Mouse (Mus musculus) intestine, embryonic 14.5 days (tissue): ENCODE results near the gene Dock1. TPM values are rescaled to one million over a fixed set of nuclear protein-coding genes. Genes with fewer than 3 reads are reported as not detected.
A peak's percentile ranks its signal among the peaks of the same experiment; 100 is the strongest.

Experiments used
- ATAC-seq: fragments of 200-750 bp; cut with Nextera tagmentation; replicated peaks from 2 replicates; pipeline ENCODE4 v1.8.0; 2017; ENCODE audit warnings: low read depth, moderate number of reproducible peaks, moderate TSS enrichment, moderate library complexity; ENCODE audit not compliant: low FRiP score, low TSS enrichment
- DNase-seq: peaks from one replicate; pipeline ENCODE4 v3.0.0-alpha.2; 2018; ENCODE audit warnings: low spot score
- H3K27ac ChIP-seq: fragments of 300-500 bp; sonication (generic); 2 replicates; pipeline ENCODE4 v1.5.1; 2014; ENCODE audit warnings: low read depth, mild to moderate bottlenecking, control low read depth
- H3K27me3 ChIP-seq: fragments of 300-500 bp; sonication (generic); replicated peaks from 2 replicates; pipeline ENCODE4 v1.6.1; 2014; ENCODE audit warnings: low read length, control low read depth; ENCODE audit not compliant: control insufficient read depth, insufficient read depth
- H3K36me3 ChIP-seq: fragments of 300-500 bp; sonication (generic); 2 replicates; pipeline ENCODE4 v1.6.1; 2014; ENCODE audit warnings: low read length, control low read depth; ENCODE audit not compliant: control insufficient read depth, insufficient read depth
- H3K4me1 ChIP-seq: fragments of 300-500 bp; sonication (generic); replicated peaks from 2 replicates; pipeline ENCODE4 v1.6.1; 2014; ENCODE audit warnings: low read length, control low read depth, mixed read lengths; ENCODE audit not compliant: control insufficient read depth, insufficient read depth
- H3K4me2 ChIP-seq: fragments of 300-500 bp; sonication (generic); 2 replicates; pipeline ENCODE4 v1.6.1; 2014; ENCODE audit warnings: low read length
- H3K4me3 ChIP-seq: fragments of 300-500 bp; sonication (generic); 2 replicates; pipeline ENCODE4 v1.5.1; 2014; ENCODE audit warnings: low read depth, low read length, control low read depth, mixed read lengths
- H3K9ac ChIP-seq: fragments of 300-500 bp; sonication (generic); 2 replicates; pipeline ENCODE4 v1.6.1; 2014; ENCODE audit warnings: mild to moderate bottlenecking, low read length
- H3K9me3 ChIP-seq: fragments of 300-500 bp; sonication (generic); 2 replicates; pipeline ENCODE4 v1.6.1; 2016; ENCODE audit warnings: low read length, control low read depth; ENCODE audit not compliant: control insufficient read depth
- WGBS: fragments of 180-500 bp; shearing (Covaris S2); extraction: QIAGEN DNeasy Blood & Tissue Kit; methylation state at CpG from one replicate; pipeline ENCODE4 v1.1.7; 2014; 5-methylcytosine and 5-hydroxymethylcytosine counted together
- polyA plus RNA-seq: library from polyadenylated mRNA; unstranded; fragments of >200 nt; fragmentation: Nextera tagmentation; extraction: Ambion mirVana; gene quantifications from 2 replicates; pipeline ENCODE4 v1.2.1, GENCODE M21; 2014

Dock1 gene
- polyA plus RNA-seq, 1 experiment from 2014 or later: 37.9 TPM

- ATAC-seq (no peak), DNase-seq (no peak)
- 0 out of 2 replicates have a peak overlapping the region, but pooled peaks have one; percentile 22 for H3K27ac ChIP-seq
- no peak overlapping the region for H3K4me3 ChIP-seq
- no peaks in the 10 kb centered on the region for H3K9me3 ChIP-seq
- no peaks in the 10 kb centered on the region for H3K27me3 ChIP-seq
- no peak overlapping the region for H3K9ac ChIP-seq
- H3K36me3 ChIP-seq: peaks cover 68% of the 10 kb centered on the region
- 89% methylated on average over 6 of the region's 6 CpGs for WGBS
- no peak overlapping the region for H3K4me2 ChIP-seq
- H3K4me1 ChIP-seq: no peaks in the 10 kb centered on the region
These were observed 104.2 kb downstream of the Dock1 start for GRCm38 (mm10) chr7:134774468-134775162.

GRCm38 (mm10) chr7:134775671-134776070, 105.2 kb downstream of the Dock1 start:
- Histone ChIP-seq H3K4me3 (no peak overlapping the region), H3K27me3 (no peaks in the 10 kb centered on the region), H3K9ac (no peak overlapping the region), H3K27ac (no peak overlapping the region), H3K36me3 (peaks cover 67% of the 10 kb centered on the region), H3K4me2 (no peak overlapping the region), H3K9me3 (no peaks in the 10 kb centered on the region), H3K4me1 (no peaks in the 10 kb centered on the region)
- ATAC-seq (no peak), DNase-seq (no peak)
- 87% methylated on average over 10 of the region's 10 CpGs for WGBS

- DNase-seq: no peak
- H3K4me3 ChIP-seq: no peak overlapping the region
These were observed 105.9 kb downstream of the Dock1 start for GRCm38 (mm10) chr7:134776306-134776705.

GRCm38 (mm10) chr7:134779761-134780160, 109.3 kb downstream of the Dock1 start:
- Histone ChIP-seq H3K4me2 (no peak overlapping the region), H3K9me3 (no peaks in the 10 kb centered on the region), H3K27me3 (no peaks in the 10 kb centered on the region), H3K27ac (no peak overlapping the region), H3K4me1 (no peaks in the 10 kb centered on the region), H3K9ac (no peak overlapping the region), H3K4me3 (no peak overlapping the region), H3K36me3 (peaks cover 49% of the 10 kb centered on the region)
- ATAC-seq: no peak
- WGBS: 87% methylated on average over 3 of the region's 3 CpGs
- DNase-seq: no peak

More at GRCm38 (mm10) chr7:134776306-134776705, 105.9 kb downstream of the Dock1 start:
- no peak for ATAC-seq
- Histone ChIP-seq H3K4me1 (no peaks in the 10 kb centered on the region), H3K9me3 (no peaks in the 10 kb centered on the region), H3K9ac (no peak overlapping the region), H3K27me3 (no peaks in the 10 kb centered on the region), H3K36me3 (peaks cover 61% of the 10 kb centered on the region), H3K4me2 (no peak overlapping the region), H3K27ac (no peak overlapping the region)
- 79% methylated on average over 6 of the region's 6 CpGs for WGBS

- Histone ChIP-seq H3K4me2 (no peak overlapping the region), H3K27ac (no peak overlapping the region), H3K4me1 (no peaks in the 10 kb centered on the region), H3K36me3 (peaks cover 52% of the 10 kb centered on the region), H3K27me3 (no peaks in the 10 kb centered on the region), H3K4me3 (no peak overlapping the region), H3K9me3 (no peaks in the 10 kb centered on the region), H3K9ac (no peak overlapping the region)
- DNase-seq: no peak
- 75% methylated on average over 4 of the region's 4 CpGs for WGBS
- no peak for ATAC-seq
These were observed 116.7 kb downstream of the Dock1 start for GRCm38 (mm10) chr7:134787110-134787509.

GRCm38 (mm10) chr7:134794889-134795288, 124.4 kb downstream of the Dock1 start:
- no peaks in the 10 kb centered on the region for H3K27me3 ChIP-seq
- H3K36me3 ChIP-seq: peaks cover 39% of the 10 kb centered on the region
- ATAC-seq: no peak
- no peak overlapping the region for H3K4me2 ChIP-seq
- no peak overlapping the region for H3K9ac ChIP-seq
- H3K9me3 ChIP-seq: no peaks in the 10 kb centered on the region
- WGBS: 88% methylated on average over 3 of the region's 3 CpGs
- no peak for DNase-seq
- no peak overlapping the region for H3K27ac ChIP-seq
- no peaks in the 10 kb centered on the region for H3K4me1 ChIP-seq
- no peak overlapping the region for H3K4me3 ChIP-seq

GRCm38 (mm10) chr7:134800079-134800478, 129.6 kb downstream of the Dock1 start:
- Histone ChIP-seq H3K4me2 (no peak overlapping the region), H3K36me3 (peaks cover 29% of the 10 kb centered on the region), H3K4me3 (no peak overlapping the region), H3K27ac (no peak overlapping the region), H3K9ac (no peak overlapping the region), H3K4me1 (no peaks in the 10 kb centered on the region), H3K9me3 (no peaks in the 10 kb centered on the region), H3K27me3 (no peaks in the 10 kb centered on the region)
- DNase-seq (no peak), ATAC-seq (no peak)
- 79% methylated on average over 4 of the region's 4 CpGs for WGBS

- 83% methylated on average over 4 of the region's 4 CpGs for WGBS
These were observed 134.0 kb downstream of the Dock1 start for GRCm38 (mm10) chr7:134804422-134804821.

GRCm38 (mm10) chr7:134806799-134807198, 136.3 kb downstream of the Dock1 start:
- H3K9me3 ChIP-seq: no peaks in the 10 kb centered on the region
- no peak overlapping the region for H3K27ac ChIP-seq
- no peak overlapping the region for H3K4me2 ChIP-seq
- ATAC-seq (no peak), DNase-seq (no peak)
- no peaks in the 10 kb centered on the region for H3K27me3 ChIP-seq
- H3K4me3 ChIP-seq: no peak overlapping the region
- H3K9ac ChIP-seq: no peak overlapping the region
- H3K4me1 ChIP-seq: no peaks in the 10 kb centered on the region
- WGBS: 86% methylated on average over 6 of the region's 6 CpGs
- H3K36me3 ChIP-seq: peaks cover 55% of the 10 kb centered on the region

More at GRCm38 (mm10) chr7:134804422-134804821, 134.0 kb downstream of the Dock1 start:
- H3K4me2 ChIP-seq: no peak overlapping the region
- no peak for ATAC-seq
- no peak overlapping the region for H3K9ac ChIP-seq
- no peak overlapping the region for H3K4me3 ChIP-seq
- no peak for DNase-seq
- no peaks in the 10 kb centered on the region for H3K4me1 ChIP-seq
- H3K27ac ChIP-seq: no peak overlapping the region
- H3K36me3 ChIP-seq: peaks cover 60% of the 10 kb centered on the region
- H3K9me3 ChIP-seq: no peaks in the 10 kb centered on the region
- H3K27me3 ChIP-seq: no peaks in the 10 kb centered on the region
